Mouse (Mus musculus) frontal cortex, adult 2 months (tissue): ENCODE measurements around the gene Mrps10. TPM values are rescaled to one million over a fixed set of nuclear protein-coding genes. Genes with fewer than 3 reads are reported as not detected.

Source experiments
- DNase-seq, 2 experiments: peaks; one replicate each; pipeline ENCODE4 v3.0.0; 2022; ENCODE audit warnings: low spot score in 1 of 2; ENCODE audit errors: extremely low spot score in 1 of 2
- polyA plus RNA-seq: library from polyadenylated mRNA; depleted of rRNA; stranded (reverse); fragments of >200 nt; gene quantifications from 2 replicates; pipeline ENCODE4 v1.2.3, GENCODE M21; 2012; rRNA removed

Gene Mrps10
- 47.0 and 48.9 TPM in 2 replicates for polyA plus RNA-seq

- DNase-seq: peak; percentile 71 to 94
These were observed at the start of gene Mrps10 for GRCm38 (mm10) chr17:47368401-47369086. Gene Mrps10 (plus strand): TSS chr17:47368887.

GRCm38 (mm10) chr17:47318972-47319625, 49.6 kb upstream of the Mrps10 start:
- DNase-seq: no peak

- no peak for DNase-seq
These were observed 48.9 kb upstream of the Mrps10 start for GRCm38 (mm10) chr17:47319761-47320160.

- DNase-seq: peak in 1 of 2 experiments; percentile 41
These were observed 46.3 kb upstream of the Mrps10 start for GRCm38 (mm10) chr17:47322128-47322990.

- DNase-seq: no peak
These were observed 45.7 kb upstream of the Mrps10 start for GRCm38 (mm10) chr17:47322991-47323295.

- DNase-seq: no peak
These were observed 41.1 kb upstream of the Mrps10 start for GRCm38 (mm10) chr17:47327559-47327958.

GRCm38 (mm10) chr17:47327969-47328368, 40.7 kb upstream of the Mrps10 start:
- no peak for DNase-seq

GRCm38 (mm10) chr17:47328552-47329343, 39.9 kb upstream of the Mrps10 start:
- DNase-seq: no peak

- no peak for DNase-seq
These were observed 38.1 kb upstream of the Mrps10 start for GRCm38 (mm10) chr17:47330616-47331015.

GRCm38 (mm10) chr17:47332001-47332611, 36.6 kb upstream of the Mrps10 start:
- peak in 1 of 2 experiments; percentile 47 for DNase-seq

- DNase-seq: peak in 1 of 2 experiments; percentile 38
These were observed 36.0 kb upstream of the Mrps10 start for GRCm38 (mm10) chr17:47332664-47333063.

- DNase-seq: no peak
These were observed 35.3 kb upstream of the Mrps10 start for GRCm38 (mm10) chr17:47333409-47333808.

- no peak for DNase-seq
These were observed 25.6 kb upstream of the Mrps10 start for GRCm38 (mm10) chr17:47343121-47343520.

- no peak for DNase-seq
These were observed 18.9 kb upstream of the Mrps10 start for GRCm38 (mm10) chr17:47349721-47350319.

- DNase-seq: peak in 1 of 2 experiments; percentile 42
These were observed 8.7 kb upstream of the Mrps10 start for GRCm38 (mm10) chr17:47359964-47360363.

GRCm38 (mm10) chr17:47361343-47361742, 7.3 kb upstream of the Mrps10 start:
- peak in 1 of 2 experiments; percentile 26 for DNase-seq

GRCm38 (mm10) chr17:47369087-47369443, 378 bp downstream of the Mrps10 start:
- DNase-seq: no peak

- peak; percentile 39 to 82 for DNase-seq
These were observed 2.8 kb downstream of the Mrps10 start for GRCm38 (mm10) chr17:47371451-47371850.

GRCm38 (mm10) chr17:47373991-47374390, 5.3 kb downstream of the Mrps10 start:
- no peak for DNase-seq
